Mouse (Mus musculus): Measurements from ENCODE around the gene Lrig2. TPM values are rescaled to one million over a fixed set of nuclear protein-coding genes. Genes with fewer than 3 reads are reported as not detected.

Lrig2 gene
- total and polyA plus RNA-seq, 3 experiments = 3.7 to 8.9 (median 8.9) TPM

DNA sequence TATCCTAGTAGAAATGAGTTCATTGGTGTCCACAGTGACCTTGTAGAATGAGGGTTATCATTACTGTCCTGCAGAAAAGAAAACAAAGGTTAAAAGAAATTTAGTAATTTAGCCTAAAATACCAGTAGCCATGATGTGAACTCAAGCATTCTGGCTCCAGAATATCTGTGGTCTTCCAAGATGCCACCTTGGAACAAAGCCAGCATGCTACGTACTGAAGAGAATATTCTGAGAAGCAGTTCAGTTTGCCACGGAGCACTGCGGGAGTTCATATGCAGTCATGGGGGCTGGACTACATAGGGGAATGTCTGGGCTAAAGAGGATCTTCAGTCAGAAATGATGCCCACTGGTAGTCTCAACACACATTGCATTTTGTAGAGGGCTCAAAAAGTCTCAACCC, 67.6 kb downstream of the Lrig2 start:
- TF ChIP-seq POLR2A (IDR thresholded peaks at IDR 0.05; ENCODE audit: insufficient read depth, low read depth, low read length) (no peak), CTCF (IDR thresholded peaks at IDR 0.05) (no peak), EP300 (IDR thresholded peaks at IDR 0.05; ENCODE audit: insufficient read depth, low read depth, low read length) (no peak)

DNA sequence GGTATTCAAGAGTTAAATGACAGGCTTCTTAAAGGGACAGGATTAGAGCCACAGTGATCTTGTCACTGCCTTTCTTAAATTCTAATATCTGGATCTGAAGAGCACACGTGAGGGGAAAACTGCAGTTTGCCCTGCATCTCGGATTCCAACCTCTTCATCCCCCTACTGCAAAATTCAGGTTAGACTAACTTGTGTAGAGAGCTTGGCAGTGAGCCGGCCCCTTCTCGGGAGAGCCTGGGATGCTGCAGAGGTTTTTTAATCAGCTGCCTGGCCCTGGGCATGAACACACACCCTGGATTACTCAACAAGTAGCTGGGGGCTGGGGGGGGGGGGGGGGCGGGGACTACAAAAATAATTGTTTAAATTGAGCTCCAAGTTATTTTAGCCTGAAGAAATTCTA, 69.4 kb downstream of the Lrig2 start:
- intact Hi-C loops (cut with DNase I) = loop anchor here (1.0 to 5.0 kb wide), 5 partner anchors 125 to 530 kb away; partner anchors contain the start of genes Magi3 and Rsbn1
- H3K79me2 ChIP-seq (replicated peaks; ENCODE audit: control insufficient read depth, insufficient read depth, low read length) = no peaks in the 10 kb centered on the region
- H3K36me3 ChIP-seq (ENCODE audit: control insufficient read depth, insufficient read depth, low read length) = no peaks in the 10 kb centered on the region
- H3K4me3 ChIP-seq = no peak overlapping the region
- H3K27ac ChIP-seq = peak overlapping the region; percentile 54
- H3K27me3 ChIP-seq (ENCODE audit: control insufficient read depth, insufficient read depth, low read length) = no peaks in the 10 kb centered on the region
- WGBS = 9% methylated on average over 5 of the region's 5 CpGs
- H3K4me1 ChIP-seq (ENCODE audit: control insufficient read depth, insufficient read depth, low read length) = peaks cover 5% of the 10 kb centered on the region
- DNase-seq = no peak
- peak overlapping the region; percentile 13; the same call in 1 of the 2 replicates for H3K9ac ChIP-seq (ENCODE audit: low read depth, low read length)
- TF ChIP-seq EP300 (IDR thresholded peaks at IDR 0.05; ENCODE audit: insufficient read depth, low read depth, low read length) (no peak), POLR2A (IDR thresholded peaks at IDR 0.05; ENCODE audit: insufficient read depth, low read depth, low read length) (no peak), CTCF (IDR thresholded peaks at IDR 0.05) (no peak)

More for the DNA sequence above, 67.6 kb downstream of the Lrig2 start:
- H3K27me3 ChIP-seq (ENCODE audit: control insufficient read depth, insufficient read depth, low read length) = no peaks in the 10 kb centered on the region
- no peak overlapping the region for H3K4me3 ChIP-seq
- intact Hi-C loops (cut with DNase I) = loop anchor here (5.0 kb wide), 4 partner anchors 127 to 532 kb away; partner anchors contain the start of gene Rsbn1
- no peak overlapping the region for H3K9ac ChIP-seq (ENCODE audit: low read depth, low read length)
- no peak overlapping the region for H3K27ac ChIP-seq
- no peaks in the 10 kb centered on the region for H3K79me2 ChIP-seq (replicated peaks; ENCODE audit: control insufficient read depth, insufficient read depth, low read length)
- peaks cover 5% of the 10 kb centered on the region for H3K4me1 ChIP-seq (ENCODE audit: control insufficient read depth, insufficient read depth, low read length)
- DNase-seq = no peak
- 84% methylated on average over 3 of the region's 3 CpGs for WGBS
- no peaks in the 10 kb centered on the region for H3K36me3 ChIP-seq (ENCODE audit: control insufficient read depth, insufficient read depth, low read length)

DNA sequence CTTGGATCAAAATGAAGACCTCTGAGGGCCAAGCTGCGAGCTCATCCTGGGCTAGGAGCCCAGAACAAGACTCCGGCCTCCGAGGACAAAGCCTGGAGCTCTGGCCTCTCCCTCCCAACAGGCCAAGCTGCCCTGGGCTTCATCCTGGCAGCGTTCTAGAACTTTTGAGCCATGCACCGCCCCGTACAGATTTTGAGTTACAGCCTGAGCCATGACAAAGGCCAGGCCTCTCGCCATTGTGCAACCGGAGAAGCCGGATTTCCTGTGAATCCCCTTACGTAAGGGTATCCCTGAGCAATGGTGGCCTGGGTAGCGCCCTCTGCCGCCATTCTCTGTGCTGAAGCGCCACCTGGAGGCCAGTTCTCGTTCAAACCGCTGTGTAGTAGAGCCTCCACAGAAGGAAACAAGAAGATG, 69.8 kb downstream of the Lrig2 start:
- Histone ChIP-seq H3K36me3 (ENCODE audit: control insufficient read depth, insufficient read depth, low read length) (no peaks in the 10 kb centered on the region), H3K79me2 (replicated peaks; ENCODE audit: control insufficient read depth, insufficient read depth, low read length) (no peaks in the 10 kb centered on the region), H3K27me3 (ENCODE audit: control insufficient read depth, insufficient read depth, low read length) (no peaks in the 10 kb centered on the region), H3K9ac (ENCODE audit: low read depth, low read length) (peak overlapping the region; percentile 23), H3K27ac (peak overlapping the region; percentile 77), H3K4me3 (peak overlapping the region; percentile 28; the same call in 1 of the 2 replicates), H3K4me1 (ENCODE audit: control insufficient read depth, insufficient read depth, low read length) (peaks cover 5% of the 10 kb centered on the region)
- peak; percentile 95 to 97 for DNase-seq
- intact Hi-C loops (cut with DNase I) = loop anchor here (1.0 to 5.0 kb wide), 5 partner anchors 125 to 530 kb away; partner anchors contain the start of genes Magi3 and Rsbn1
- under 1% methylated on average over 15 of the region's 15 CpGs for WGBS
- peak; percentile 66 for TF ChIP-seq POLR2A (IDR thresholded peaks at IDR 0.05; ENCODE audit: insufficient read depth, low read depth, low read length)
- TF ChIP-seq CTCF (IDR thresholded peaks at IDR 0.05) = no peak; the same call in none of the 2 replicates
- TF ChIP-seq EP300 (IDR thresholded peaks at IDR 0.05; ENCODE audit: insufficient read depth, low read depth, low read length) = peak; percentile 99

DNA sequence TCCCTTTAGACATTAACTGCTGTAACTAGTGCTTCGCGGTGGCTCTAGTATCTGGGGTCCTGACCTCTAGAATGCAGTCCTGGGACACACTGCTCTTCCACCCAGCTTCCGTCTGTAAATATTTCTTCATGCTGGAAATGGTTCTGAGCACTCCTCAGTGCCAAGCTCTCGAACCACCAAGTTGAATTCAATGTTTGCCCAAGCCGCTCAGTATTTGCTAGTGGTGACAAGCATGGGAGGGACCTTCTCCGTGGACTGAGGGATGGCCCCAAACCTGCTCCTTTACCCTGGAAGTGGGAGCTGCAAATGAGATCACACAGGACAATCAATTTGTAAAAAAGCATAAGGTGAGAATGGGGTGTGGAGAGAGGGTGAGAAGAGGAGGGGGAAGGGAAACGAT, 70.3 kb downstream of the Lrig2 start:
- no peak for DNase-seq
- no peaks in the 10 kb centered on the region for H3K36me3 ChIP-seq (ENCODE audit: control insufficient read depth, insufficient read depth, low read length)
- peaks cover 5% of the 10 kb centered on the region for H3K4me1 ChIP-seq (ENCODE audit: control insufficient read depth, insufficient read depth, low read length)
- H3K27ac ChIP-seq = peak overlapping the region; percentile 77
- peak overlapping the region; percentile 23 for H3K9ac ChIP-seq (ENCODE audit: low read depth, low read length)
- H3K4me3 ChIP-seq = peak overlapping the region; percentile 28; the same call in 1 of the 2 replicates
- no peak for TF ChIP-seq CTCF (IDR thresholded peaks at IDR 0.05)
- H3K79me2 ChIP-seq (replicated peaks; ENCODE audit: control insufficient read depth, insufficient read depth, low read length) = no peaks in the 10 kb centered on the region
- intact Hi-C loops (cut with DNase I) = loop anchor here (5.0 kb wide), 4 partner anchors 124 to 529 kb away; partner anchors contain the start of gene Rsbn1
- H3K27me3 ChIP-seq (ENCODE audit: control insufficient read depth, insufficient read depth, low read length) = no peaks in the 10 kb centered on the region
- WGBS = 42% methylated on average over 7 of the region's 7 CpGs

DNA sequence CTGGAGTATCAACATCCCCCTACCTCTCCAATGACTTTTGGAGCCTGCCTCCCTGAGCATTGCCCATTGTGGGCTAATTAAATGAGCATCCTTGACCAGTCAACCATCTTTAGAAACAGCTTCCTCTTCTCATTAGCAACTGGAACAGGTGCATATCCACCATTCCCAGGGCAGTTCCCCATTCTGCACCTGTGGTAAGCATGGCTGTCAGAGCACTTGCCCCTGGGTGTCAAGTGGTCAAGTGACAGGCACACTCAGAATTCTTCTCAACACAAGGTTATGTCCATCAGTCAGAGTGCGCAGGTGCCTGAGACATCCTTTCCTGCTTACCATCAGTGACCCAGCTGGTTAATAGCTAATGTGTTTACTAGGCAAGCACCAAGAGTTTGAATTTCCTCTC, 72.9 kb downstream of the Lrig2 start:
- intact Hi-C loops (cut with DNase I) = no loop called here

DNA sequence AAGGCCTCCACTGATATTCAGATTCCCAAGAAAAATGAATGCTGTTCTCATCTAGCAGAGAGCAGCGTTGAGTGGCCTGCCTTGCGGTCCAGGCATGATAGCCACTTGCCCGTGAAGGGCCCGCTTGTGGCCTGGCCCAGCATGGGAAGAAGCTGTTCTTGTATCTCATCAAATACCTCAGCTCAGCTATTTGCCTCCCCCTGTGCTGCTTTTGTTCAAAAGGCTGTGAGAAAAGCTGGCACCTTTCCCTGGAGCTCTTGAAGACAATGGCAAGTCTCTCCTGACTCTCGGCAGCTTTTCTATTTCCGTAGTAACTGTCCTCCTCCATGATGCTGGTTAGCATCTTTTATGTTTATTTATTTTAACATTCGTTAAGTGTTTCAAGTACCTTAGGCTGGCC, 74.1 kb downstream of the Lrig2 start:
- TF ChIP-seq EP300 (IDR thresholded peaks at IDR 0.05; ENCODE audit: insufficient read depth, low read depth, low read length) (no peak), CTCF (IDR thresholded peaks at IDR 0.05) (no peak), POLR2A (IDR thresholded peaks at IDR 0.05; ENCODE audit: insufficient read depth, low read depth, low read length) (no peak)
- Histone ChIP-seq H3K4me1 (ENCODE audit: control insufficient read depth, insufficient read depth, low read length) (peaks cover 5% of the 10 kb centered on the region), H3K27ac (no peak overlapping the region), H3K36me3 (ENCODE audit: control insufficient read depth, insufficient read depth, low read length) (no peaks in the 10 kb centered on the region), H3K27me3 (ENCODE audit: control insufficient read depth, insufficient read depth, low read length) (no peaks in the 10 kb centered on the region), H3K4me3 (no peak overlapping the region), H3K79me2 (replicated peaks; ENCODE audit: control insufficient read depth, insufficient read depth, low read length) (no peaks in the 10 kb centered on the region), H3K9ac (ENCODE audit: low read depth, low read length) (no peak overlapping the region)
- intact Hi-C loops (cut with DNase I) = no loop called here
- DNase-seq = no peak
- 45% methylated on average over 7 of the region's 7 CpGs for WGBS

More for the DNA sequence above, 72.9 kb downstream of the Lrig2 start:
- TF ChIP-seq EP300 (IDR thresholded peaks at IDR 0.05; ENCODE audit: insufficient read depth, low read depth, low read length) (no peak), POLR2A (IDR thresholded peaks at IDR 0.05; ENCODE audit: insufficient read depth, low read depth, low read length) (no peak), CTCF (IDR thresholded peaks at IDR 0.05) (no peak)
- Histone ChIP-seq H3K9ac (ENCODE audit: low read depth, low read length) (no peak overlapping the region), H3K36me3 (ENCODE audit: control insufficient read depth, insufficient read depth, low read length) (no peaks in the 10 kb centered on the region), H3K4me3 (no peak overlapping the region), H3K79me2 (replicated peaks; ENCODE audit: control insufficient read depth, insufficient read depth, low read length) (no peaks in the 10 kb centered on the region), H3K27ac (no peak overlapping the region), H3K4me1 (ENCODE audit: control insufficient read depth, insufficient read depth, low read length) (peaks cover 5% of the 10 kb centered on the region), H3K27me3 (ENCODE audit: control insufficient read depth, insufficient read depth, low read length) (no peaks in the 10 kb centered on the region)
- 89% methylated on average over 1 of the region's 1 CpGs for WGBS
- no peak for DNase-seq

Measured in heart, adult 2 months (tissue).